Mouse (Mus musculus) liver, adult 2 months (tissue): ENCODE results near the gene Nrbp1. TPM values are rescaled to one million over a fixed set of nuclear protein-coding genes. Genes with fewer than 3 reads are reported as not detected.

Experiments used
- DNase-seq: peaks from one replicate; pipeline ENCODE4 v3.0.0-alpha.2; 2011; ENCODE audit warnings: low read depth, low spot score; ENCODE audit errors: extremely low read depth
- H3K27ac ChIP-seq: fragments of 200-500 bp; replicated peaks from 2 replicates; pipeline ENCODE4 v1.5.1; 2012; ENCODE audit warnings: low read depth, mild to moderate bottlenecking, control low read depth, inconsistent platforms, low read length; ENCODE audit not compliant: insufficient read depth
- H3K27me3 ChIP-seq: fragments of 200-500 bp; 2 replicates; pipeline ENCODE4 v1.6.1; 2012; ENCODE audit warnings: mild to moderate bottlenecking, moderate library complexity, low read length, inconsistent platforms; ENCODE audit not compliant: control insufficient read depth, insufficient read depth
- H3K36me3 ChIP-seq: fragments of 200-500 bp; 2 replicates; pipeline ENCODE4 v1.6.1; 2012; ENCODE audit warnings: low read length, inconsistent platforms; ENCODE audit not compliant: control insufficient read depth, insufficient read depth
- H3K4me1 ChIP-seq: fragments of 200-500 bp; 2 replicates; pipeline ENCODE4 v1.6.1; 2011; ENCODE audit warnings: low read length; ENCODE audit not compliant: control insufficient read depth, insufficient read depth
- H3K4me3 ChIP-seq: fragments of 200-500 bp; 2 replicates; pipeline ENCODE4 v1.5.1; 2011; ENCODE audit warnings: low read depth, mild to moderate bottlenecking, control low read depth, low read length, moderate library complexity; ENCODE audit not compliant: insufficient read depth
- H3K79me2 ChIP-seq: fragments of 200-500 bp; 2 replicates; pipeline ENCODE4 v1.6.1; 2012; ENCODE audit warnings: inconsistent platforms, mild to moderate bottlenecking, low read length, moderate library complexity; ENCODE audit not compliant: control insufficient read depth, insufficient read depth
- H3K9ac ChIP-seq: fragments of 200-500 bp; 2 replicates; pipeline ENCODE4 v1.6.1; 2012; ENCODE audit warnings: low read depth, mild to moderate bottlenecking, control low read depth, inconsistent platforms, low read length
- CTCF ChIP-seq: fragments of 200-500 bp; IDR thresholded peaks from 2 replicates; pipeline ENCODE4 v1.5.1; 2011; ENCODE audit warnings: low read depth, low read length, control low read depth
- POLR2A ChIP-seq: fragments of 200-500 bp; IDR thresholded peaks from 2 replicates; pipeline ENCODE4 v1.6.1; 2011; ENCODE audit warnings: low read length, control low read depth; ENCODE audit not compliant: insufficient read depth; ENCODE audit errors: extremely low read depth
- WGBS: fragments of 180-500 bp; shearing (Covaris S2); methylation state at CpG from one replicate; pipeline ENCODE4 v1.1.7; 2018; 5-methylcytosine and 5-hydroxymethylcytosine counted together
- polyA plus RNA-seq: library from polyadenylated mRNA; depleted of rRNA; stranded (reverse); fragments of >200 nt; gene quantifications from 2 replicates; pipeline ENCODE4 v1.2.3, GENCODE M21; 2012
- total RNA-seq: library from RNA; depleted of rRNA; stranded (reverse); fragments of >200 nt; gene quantifications from 2 replicates; pipeline ENCODE4 v1.2.3, GENCODE M21; 2014

Nrbp1 gene
- total and polyA plus RNA-seq, 2 experiments: 51.5 to 112 TPM

GRCm38 (mm10) chr5:31219070-31219469, 21.6 kb upstream of the Nrbp1 start:
- WGBS: 0% methylated on average over 2 of the region's 2 CpGs
- Histone ChIP-seq H3K27ac (no peak overlapping the region), H3K79me2 (peaks cover 14% of the 10 kb centered on the region; the same call in 1 of the 2 replicates), H3K36me3 (no peaks in the 10 kb centered on the region), H3K4me3 (no peak overlapping the region), H3K9ac (no peak overlapping the region), H3K27me3 (no peaks in the 10 kb centered on the region), H3K4me1 (peaks cover 10% of the 10 kb centered on the region)
- peak; percentile 35 for DNase-seq
- TF ChIP-seq CTCF (no peak), POLR2A (no peak)

GRCm38 (mm10) chr5:31219474-31219873, 21.2 kb upstream of the Nrbp1 start:
- TF ChIP-seq POLR2A (no peak), CTCF (no peak)
- Histone ChIP-seq H3K4me3 (peak overlapping the region; percentile 76), H3K36me3 (no peaks in the 10 kb centered on the region), H3K4me1 (peaks cover 10% of the 10 kb centered on the region), H3K9ac (peak overlapping the region; percentile 89), H3K79me2 (peaks cover 14% of the 10 kb centered on the region; the same call in 1 of the 2 replicates), H3K27me3 (no peaks in the 10 kb centered on the region), H3K27ac (peak overlapping the region; percentile 64; the same call in 1 of the 2 replicates)
- DNase-seq: no peak
- WGBS: under 1% methylated on average over 11 of the region's 11 CpGs

DNA sequence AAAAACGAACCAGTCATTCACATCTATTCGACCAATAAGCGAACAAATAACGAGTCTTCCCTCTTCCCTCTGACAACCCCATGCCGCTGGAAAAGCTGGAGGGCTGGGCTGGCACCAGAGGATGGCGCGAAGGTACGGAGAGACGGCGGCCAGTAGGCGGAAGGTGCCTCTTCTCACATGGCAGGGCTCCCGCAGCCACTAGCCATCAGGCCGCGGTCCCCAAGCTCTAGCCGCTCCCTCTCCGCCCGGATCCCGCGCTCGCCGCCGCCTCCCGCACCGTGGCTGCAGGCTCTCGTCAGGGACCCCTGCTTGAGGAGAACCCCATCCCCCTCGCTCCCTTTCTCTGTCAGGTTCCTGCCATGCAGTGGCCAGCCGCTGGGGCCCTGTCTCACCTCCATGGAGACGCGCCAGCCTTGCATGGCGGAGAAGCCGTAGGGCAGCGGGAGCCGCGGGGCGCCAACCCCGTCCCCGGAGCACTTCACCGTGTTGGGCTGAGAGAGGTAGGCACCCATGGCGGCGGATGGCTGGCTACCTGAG, 20.7 kb upstream of the Nrbp1 start:
- Histone ChIP-seq H3K79me2 (peaks cover 10% of the 10 kb centered on the region; the same call in 1 of the 2 replicates), H3K27me3 (no peaks in the 10 kb centered on the region), H3K9ac (peak overlapping the region; percentile 89), H3K4me3 (peak overlapping the region; percentile 76), H3K36me3 (no peaks in the 10 kb centered on the region), H3K27ac (peak overlapping the region; percentile 64), H3K4me1 (peaks cover 10% of the 10 kb centered on the region)
- WGBS: under 1% methylated on average over 40 of the region's 40 CpGs
- DNase-seq: no peak
- TF ChIP-seq POLR2A (0 out of 2 replicates have a peak, but pooled peaks have one; percentile 4), CTCF (no peak)

DNA sequence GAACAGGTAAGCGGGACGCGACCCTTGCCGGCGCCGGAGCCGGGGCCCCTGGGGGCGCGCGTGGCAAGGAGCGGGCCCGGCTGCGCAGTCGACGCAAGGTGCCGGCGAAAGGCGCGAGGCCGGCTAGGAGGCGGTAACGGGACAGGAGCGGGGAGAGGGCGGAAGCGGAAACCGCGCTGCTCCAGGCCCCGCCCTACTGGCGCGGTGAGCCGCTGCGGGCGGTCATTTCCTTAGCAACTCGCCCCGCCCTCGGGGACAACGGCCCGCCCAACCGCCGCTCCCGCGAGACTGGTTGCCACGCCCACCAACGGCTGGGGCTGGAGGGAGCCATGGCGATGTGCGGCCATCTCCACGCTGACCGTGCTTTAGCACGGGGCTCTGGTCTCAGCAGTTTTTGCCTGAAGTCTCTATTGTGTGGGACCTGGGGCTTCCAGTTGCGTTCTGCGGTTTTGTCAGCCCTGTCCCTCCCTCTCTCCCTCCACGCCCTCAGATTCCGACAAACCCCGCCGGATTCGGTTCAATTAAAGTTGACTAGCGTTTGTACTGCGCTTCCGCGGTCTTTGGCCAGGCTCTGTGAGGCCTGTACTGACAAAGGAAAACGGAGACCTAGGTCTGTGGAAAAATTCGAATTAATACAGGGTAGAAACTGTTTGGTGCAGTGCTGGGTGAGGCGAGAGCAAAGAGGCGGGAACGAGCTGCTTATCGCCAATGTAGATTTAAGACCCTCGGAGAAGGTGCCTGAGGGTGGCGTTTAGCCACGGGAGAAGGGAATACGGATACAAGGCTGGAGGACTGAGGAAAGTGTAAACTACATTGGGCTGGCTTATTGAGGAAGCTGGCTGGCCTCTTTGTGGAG, 20.0 kb upstream of the Nrbp1 start, which contains the start of gene Ppm1g:
Ppm1g (minus strand) TSS at position 240 of the 856 bp plus-strand sequence.
- under 1% methylated on average over 61 of the region's 70 CpGs for WGBS
- Histone ChIP-seq H3K4me3 (peak within 1 kb of the TSS; percentile 76), H3K79me2 (peaks cover 8% of the 10 kb centered on the region; the same call in 1 of the 2 replicates), H3K9ac (peak within 1 kb of the TSS; percentile 89), H3K4me1 (peaks cover 10% of the 10 kb centered on the region), H3K36me3 (no peaks in the 10 kb centered on the region), H3K27me3 (no peaks in the 10 kb centered on the region), H3K27ac (peak within 1 kb of the TSS; percentile 70)
- TF ChIP-seq CTCF (no peak), POLR2A (peak; percentile 81)
- DNase-seq: peak; percentile 82

DNA sequence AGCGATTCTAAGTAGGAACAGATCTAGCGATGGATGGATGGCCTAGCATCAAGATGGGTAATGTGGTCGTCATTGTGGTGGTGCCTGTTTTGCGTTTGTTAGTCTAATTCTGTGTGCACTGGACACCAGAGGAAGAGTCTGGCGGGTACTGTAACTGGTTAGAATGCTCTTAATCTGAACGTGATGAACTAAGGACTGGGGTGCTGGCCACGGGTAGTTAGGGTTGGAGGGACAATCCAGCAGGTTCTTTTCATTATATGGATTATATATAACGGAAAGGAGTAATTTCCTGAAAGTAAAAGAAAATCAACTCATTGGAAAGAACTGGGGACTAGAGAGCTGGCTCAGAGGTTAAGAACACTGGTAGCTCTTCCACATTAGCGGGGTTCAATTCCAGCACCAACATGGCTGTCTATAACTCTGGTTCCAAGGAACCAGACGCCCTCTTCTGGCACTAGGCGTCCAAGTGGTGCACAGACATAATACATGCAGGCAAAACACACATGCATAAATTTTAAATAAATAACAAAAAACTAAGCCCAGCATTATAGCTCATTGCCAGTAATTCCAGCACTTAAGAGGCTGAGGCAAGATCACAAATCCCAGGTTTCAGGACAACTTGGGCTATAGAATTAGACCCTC, 19.2 kb upstream of the Nrbp1 start:
- Histone ChIP-seq H3K27ac (peak overlapping the region; percentile 70; the same call in 1 of the 2 replicates), H3K36me3 (no peaks in the 10 kb centered on the region), H3K4me1 (peaks cover 10% of the 10 kb centered on the region), H3K27me3 (no peaks in the 10 kb centered on the region), H3K4me3 (peak overlapping the region; percentile 76), H3K79me2 (peaks cover 8% of the 10 kb centered on the region; the same call in 1 of the 2 replicates), H3K9ac (peak overlapping the region; percentile 75)
- DNase-seq: no peak
- 20% methylated on average over 11 of the region's 11 CpGs for WGBS
- no peak for TF ChIP-seq POLR2A
- peak; percentile 30; the same call in 1 of the 2 replicates for TF ChIP-seq CTCF
